Mouse (Mus musculus) retina, postnatal 1 day (tissue): ENCODE results near the gene Jmjd4.
A peak's percentile ranks its signal among the peaks of the same experiment; 100 is the strongest.

Source experiments
- DNase-seq: peaks from one replicate; pipeline ENCODE4 v3.0.0-alpha.2; 2012

Jmjd4 gene

GRCm38 (mm10) chr11:59472326-59472677 lies 22.5 kb downstream of the Jmjd4 start, which contains the start of gene Zfp867:
TSS of gene Zfp867 (minus strand) at chr11:59472474.
- DNase-seq = peak; percentile 94

DNA sequence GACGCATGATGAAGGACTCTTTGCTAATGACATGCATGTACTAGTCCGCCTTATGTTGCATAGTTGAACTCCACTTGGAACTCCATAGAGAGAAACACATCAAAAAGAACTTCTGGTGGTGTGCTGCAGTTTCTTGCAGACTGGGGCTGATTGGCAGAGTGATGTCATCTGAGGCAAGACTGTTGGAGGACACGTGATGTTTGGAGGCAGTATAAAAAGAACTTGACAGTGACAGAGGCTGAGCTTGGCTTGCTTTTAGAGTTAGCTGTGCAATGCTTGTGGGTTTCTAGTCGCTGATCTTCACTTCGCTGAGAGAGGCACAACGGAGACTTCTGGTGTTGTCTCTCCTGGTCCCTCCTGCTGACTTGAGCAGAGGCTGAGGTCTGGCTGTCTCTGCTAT lies 27.4 kb downstream of the Jmjd4 start:
- no peak for DNase-seq

DNA sequence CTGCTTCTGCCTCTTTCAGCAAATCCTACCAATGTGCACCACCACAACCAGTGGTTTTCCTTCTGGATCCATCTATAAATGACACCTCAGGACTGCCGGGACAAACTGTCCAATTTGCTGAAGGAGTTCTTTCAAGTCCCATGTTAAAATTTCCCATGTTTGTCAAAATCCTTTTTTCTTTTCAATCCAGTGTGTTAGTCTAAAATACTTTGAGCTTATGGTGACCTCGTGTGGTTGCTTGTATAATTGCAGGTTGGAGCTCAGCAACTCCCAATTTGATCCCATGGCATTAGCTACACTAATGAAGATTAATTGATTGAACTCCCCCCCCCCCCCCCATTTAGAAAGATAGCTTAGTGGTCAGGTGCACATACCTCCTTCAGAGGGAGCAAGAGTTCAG lies 33.4 kb downstream of the Jmjd4 start:
- peak; percentile 76 for DNase-seq

DNA sequence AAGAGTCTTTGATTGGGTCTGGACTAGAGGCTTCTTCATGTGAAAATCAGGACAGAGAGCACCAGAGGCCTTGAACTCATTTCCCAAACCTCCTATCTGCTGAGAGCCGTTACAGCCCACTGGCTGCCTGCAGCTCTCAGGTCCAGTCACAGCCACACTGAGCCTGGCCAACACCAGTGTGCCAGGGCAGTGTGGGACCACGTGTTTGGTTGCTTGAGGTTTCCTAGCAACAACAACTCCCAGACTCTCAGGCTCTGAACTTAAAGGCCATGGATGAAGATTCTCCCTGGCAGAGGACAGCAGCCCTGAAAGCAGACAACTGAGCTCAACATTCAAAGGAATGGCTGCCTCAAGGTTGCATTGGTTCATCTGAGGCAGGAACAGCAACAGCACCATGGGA lies 35.8 kb downstream of the Jmjd4 start:
- DNase-seq = no peak

GRCm38 (mm10) chr11:59486222-59486621 lies 36.4 kb downstream of the Jmjd4 start:
- no peak for DNase-seq

GRCm38 (mm10) chr11:59496672-59497310 lies 46.9 kb downstream of the Jmjd4 start:
- no peak for DNase-seq

DNA sequence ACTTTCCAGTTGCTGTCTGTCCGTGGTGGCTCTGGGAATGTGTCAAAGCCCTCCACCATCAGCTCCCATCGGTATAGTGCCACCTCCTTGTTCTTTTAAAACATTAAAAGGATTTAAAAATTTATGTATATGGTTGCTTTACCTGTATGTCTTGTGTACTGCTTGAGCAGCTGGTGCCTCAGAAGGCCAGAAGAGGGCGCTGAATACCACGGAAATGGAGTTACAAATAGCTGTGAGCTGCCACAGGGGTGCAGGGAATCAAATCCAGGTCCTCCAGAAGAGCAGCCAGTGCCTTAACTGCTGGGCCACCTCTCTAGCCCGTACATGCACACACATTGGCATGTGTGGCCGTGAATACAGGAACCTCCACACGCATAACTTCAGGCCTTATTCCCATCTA lies 47.9 kb downstream of the Jmjd4 start:
- DNase-seq = no peak

GRCm38 (mm10) chr11:59501978-59502700 lies 52.3 kb downstream of the Jmjd4 start:
- no peak for DNase-seq

GRCm38 (mm10) chr11:59505351-59505838 lies 55.5 kb downstream of the Jmjd4 start:
- peak; percentile 77 for DNase-seq

- peak; percentile 94 for DNase-seq
Observed at GRCm38 (mm10) chr11:59505839-59506712, 56.2 kb downstream of the Jmjd4 start.

DNA sequence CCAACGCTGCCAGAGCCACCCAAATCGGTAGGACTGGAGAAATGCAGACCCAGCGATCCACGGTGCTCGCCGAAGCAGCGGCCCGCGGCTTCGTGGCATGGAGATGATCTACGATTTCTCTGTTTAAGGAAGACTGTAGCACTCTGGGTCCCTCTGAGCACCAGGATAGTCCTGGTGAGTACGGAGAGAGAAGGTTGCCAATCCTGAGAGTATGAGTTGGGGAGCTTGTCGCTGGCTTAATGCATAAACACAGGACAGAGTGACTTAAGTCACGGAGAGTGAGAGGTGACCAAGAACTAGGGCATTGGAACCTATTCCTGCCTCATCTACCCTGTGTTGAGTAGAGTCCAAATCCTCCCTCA lies 56.8 kb downstream of the Jmjd4 start:
- DNase-seq = no peak
